Mouse (Mus musculus): ENCODE measurements around the gene Tcte1. TPM values are rescaled to one million over a fixed set of nuclear protein-coding genes. Genes with fewer than 3 reads are reported as not detected.

Gene Tcte1
- polyA plus RNA-seq, 1 experiment from 2014 or later = 0.12 TPM

- Histone ChIP-seq H3K9me3 (no peaks in the 10 kb centered on the region), H3K9ac (no peak overlapping the region), H3K4me1 (no peaks in the 10 kb centered on the region), H3K36me3 (peaks cover 4% of the 10 kb centered on the region; the same call in 1 of the 2 replicates), H3K4me3 (replicated peaks) (no peak overlapping the region), H3K27ac (no peak overlapping the region), H3K27me3 (replicated peaks) (no peaks in the 10 kb centered on the region), H3K4me2 (no peak overlapping the region)
- no peak for ATAC-seq (ENCODE audit: insufficient read depth, low FRiP score, low read depth)
- WGBS = 49% methylated on average over 8 of the region's 8 CpGs
Measured at GRCm38 (mm10) chr17:45516488-45516887, 6.7 kb upstream of the Tcte1 start.

GRCm38 (mm10) chr17:45517135-45517534 is 6.1 kb upstream of the Tcte1 start:
- no peaks in the 10 kb centered on the region for H3K27me3 ChIP-seq (replicated peaks)
- H3K36me3 ChIP-seq = peaks cover 4% of the 10 kb centered on the region; the same call in 1 of the 2 replicates
- H3K4me1 ChIP-seq = 0 out of 2 replicates have a peak, but pooled peaks cover 2% of the 10 kb centered on the region
- H3K27ac ChIP-seq = no peak overlapping the region
- H3K9me3 ChIP-seq = no peaks in the 10 kb centered on the region
- WGBS = 91% methylated on average over 21 of the region's 21 CpGs
- no peak overlapping the region for H3K4me2 ChIP-seq
- no peak for ATAC-seq (ENCODE audit: insufficient read depth, low FRiP score, low read depth)
- no peak overlapping the region for H3K9ac ChIP-seq
- no peak overlapping the region for H3K4me3 ChIP-seq (replicated peaks)

- Histone ChIP-seq H3K27me3 (replicated peaks) (no peaks in the 10 kb centered on the region), H3K4me2 (no peak overlapping the region), H3K9ac (no peak overlapping the region), H3K27ac (no peak overlapping the region), H3K4me1 (0 out of 2 replicates have a peak, but pooled peaks cover 4% of the 10 kb centered on the region), H3K4me3 (replicated peaks) (no peak overlapping the region), H3K9me3 (no peaks in the 10 kb centered on the region), H3K36me3 (peaks cover 4% of the 10 kb centered on the region; the same call in 1 of the 2 replicates)
- ATAC-seq (ENCODE audit: insufficient read depth, low FRiP score, low read depth) = no peak
- 86% methylated on average over 28 of the region's 28 CpGs for WGBS
Measured at GRCm38 (mm10) chr17:45517549-45518215, 5.6 kb upstream of the Tcte1 start.

GRCm38 (mm10) chr17:45518766-45519475 is 4.3 kb upstream of the Tcte1 start:
- H3K4me1 ChIP-seq = peaks cover 12% of the 10 kb centered on the region; the same call in 1 of the 2 replicates
- no peak overlapping the region for H3K27ac ChIP-seq
- no peaks in the 10 kb centered on the region for H3K9me3 ChIP-seq
- peaks cover 4% of the 10 kb centered on the region; the same call in 1 of the 2 replicates for H3K36me3 ChIP-seq
- no peak for ATAC-seq (ENCODE audit: insufficient read depth, low FRiP score, low read depth)
- no peak overlapping the region for H3K4me3 ChIP-seq (replicated peaks)
- no peak overlapping the region for H3K4me2 ChIP-seq
- no peaks in the 10 kb centered on the region for H3K27me3 ChIP-seq (replicated peaks)
- no peak overlapping the region for H3K9ac ChIP-seq
- 75% methylated on average over 12 of the region's 12 CpGs for WGBS

- Histone ChIP-seq H3K4me1 (peaks cover 12% of the 10 kb centered on the region; the same call in 1 of the 2 replicates), H3K36me3 (peaks cover 4% of the 10 kb centered on the region; the same call in 1 of the 2 replicates), H3K4me2 (no peak overlapping the region), H3K9me3 (no peaks in the 10 kb centered on the region), H3K9ac (no peak overlapping the region), H3K27me3 (replicated peaks) (no peaks in the 10 kb centered on the region), H3K4me3 (replicated peaks) (no peak overlapping the region), H3K27ac (no peak overlapping the region)
- WGBS = 79% methylated on average over 11 of the region's 11 CpGs
- ATAC-seq (ENCODE audit: insufficient read depth, low FRiP score, low read depth) = no peak
Measured at GRCm38 (mm10) chr17:45520136-45520535, 3.1 kb upstream of the Tcte1 start.

GRCm38 (mm10) chr17:45524961-45525360 is 1.7 kb downstream of the Tcte1 start:
- Histone ChIP-seq H3K27me3 (replicated peaks) (peaks cover 10% of the 10 kb centered on the region), H3K36me3 (peaks cover 4% of the 10 kb centered on the region; the same call in 1 of the 2 replicates), H3K4me1 (peaks cover 12% of the 10 kb centered on the region; the same call in 1 of the 2 replicates), H3K4me2 (no peak overlapping the region), H3K9me3 (no peaks in the 10 kb centered on the region), H3K4me3 (replicated peaks) (no peak overlapping the region), H3K9ac (no peak overlapping the region), H3K27ac (no peak overlapping the region)
- whole genome bisulfite sequencing = 58% methylated on average over 4 of the region's 4 CpGs
- ATAC-seq (ENCODE audit: insufficient read depth, low FRiP score, low read depth) = no peak

- Histone ChIP-seq H3K9ac (no peak overlapping the region), H3K27ac (no peak overlapping the region), H3K4me1 (peaks cover 12% of the 10 kb centered on the region; the same call in 1 of the 2 replicates), H3K9me3 (no peaks in the 10 kb centered on the region), H3K4me3 (replicated peaks) (no peak overlapping the region), H3K36me3 (no peaks in the 10 kb centered on the region), H3K27me3 (replicated peaks) (peaks cover 18% of the 10 kb centered on the region), H3K4me2 (no peak overlapping the region)
- no peak for ATAC-seq (ENCODE audit: insufficient read depth, low FRiP score, low read depth)
- 19% methylated on average over 5 of the region's 5 CpGs for WGBS
Measured at GRCm38 (mm10) chr17:45526571-45526970, 3.3 kb downstream of the Tcte1 start.

- WGBS = 47% methylated on average over 13 of the region's 13 CpGs
- no peak overlapping the region for H3K27ac ChIP-seq
- no peak overlapping the region for H3K4me3 ChIP-seq (replicated peaks)
- H3K9ac ChIP-seq = no peak overlapping the region
- H3K36me3 ChIP-seq = no peaks in the 10 kb centered on the region
- ATAC-seq (ENCODE audit: insufficient read depth, low FRiP score, low read depth) = no peak
- H3K4me2 ChIP-seq = no peak overlapping the region
- H3K9me3 ChIP-seq = no peaks in the 10 kb centered on the region
- H3K27me3 ChIP-seq (replicated peaks) = peaks cover 44% of the 10 kb centered on the region
- H3K4me1 ChIP-seq = no peaks in the 10 kb centered on the region
Measured at GRCm38 (mm10) chr17:45530346-45530782, 7.1 kb downstream of the Tcte1 start.

GRCm38 (mm10) chr17:45532896-45533295 is 9.7 kb downstream of the Tcte1 start:
- Histone ChIP-seq H3K9ac (no peak overlapping the region), H3K27me3 (replicated peaks) (peaks cover 61% of the 10 kb centered on the region), H3K4me2 (no peak overlapping the region), H3K36me3 (no peaks in the 10 kb centered on the region), H3K27ac (no peak overlapping the region), H3K4me1 (no peaks in the 10 kb centered on the region), H3K4me3 (replicated peaks) (no peak overlapping the region), H3K9me3 (no peaks in the 10 kb centered on the region)
- no peak for ATAC-seq (ENCODE audit: insufficient read depth, low FRiP score, low read depth)
- 49% methylated on average over 15 of the region's 15 CpGs for WGBS

GRCm38 (mm10) chr17:45536264-45536663 is 13.0 kb downstream of the Tcte1 start:
- peaks cover 75% of the 10 kb centered on the region for H3K27me3 ChIP-seq (replicated peaks)
- 14% methylated on average over 5 of the region's 5 CpGs for WGBS
- H3K4me1 ChIP-seq = no peaks in the 10 kb centered on the region
- H3K9ac ChIP-seq = no peak overlapping the region
- H3K4me3 ChIP-seq (replicated peaks) = no peak overlapping the region
- H3K4me2 ChIP-seq = no peak overlapping the region
- no peaks in the 10 kb centered on the region for H3K9me3 ChIP-seq
- H3K27ac ChIP-seq = no peak overlapping the region
- H3K36me3 ChIP-seq = no peaks in the 10 kb centered on the region
- no peak for ATAC-seq (ENCODE audit: insufficient read depth, low FRiP score, low read depth)

GRCm38 (mm10) chr17:45538394-45538793 is 15.2 kb downstream of the Tcte1 start:
- H3K27me3 ChIP-seq (replicated peaks) = peaks cover 74% of the 10 kb centered on the region
- no peaks in the 10 kb centered on the region for H3K4me1 ChIP-seq
- no peak overlapping the region for H3K9ac ChIP-seq
- no peak for ATAC-seq (ENCODE audit: insufficient read depth, low FRiP score, low read depth)
- 57% methylated on average over 4 of the region's 4 CpGs for WGBS
- H3K4me3 ChIP-seq (replicated peaks) = no peak overlapping the region
- no peaks in the 10 kb centered on the region for H3K9me3 ChIP-seq
- H3K4me2 ChIP-seq = no peak overlapping the region
- H3K36me3 ChIP-seq = no peaks in the 10 kb centered on the region
- no peak overlapping the region for H3K27ac ChIP-seq

- no peaks in the 10 kb centered on the region for H3K9me3 ChIP-seq
- H3K27ac ChIP-seq = no peak overlapping the region
- no peak overlapping the region for H3K9ac ChIP-seq
- WGBS = 70% methylated on average over 21 of the region's 21 CpGs
- no peak overlapping the region for H3K4me3 ChIP-seq (replicated peaks)
- no peaks in the 10 kb centered on the region for H3K36me3 ChIP-seq
- peaks cover 7% of the 10 kb centered on the region; the same call in 1 of the 2 replicates for H3K4me1 ChIP-seq
- H3K27me3 ChIP-seq (replicated peaks) = peaks cover 78% of the 10 kb centered on the region
- no peak for ATAC-seq (ENCODE audit: insufficient read depth, low FRiP score, low read depth)
- no peak overlapping the region for H3K4me2 ChIP-seq
Measured at GRCm38 (mm10) chr17:45539664-45540063, 16.4 kb downstream of the Tcte1 start.
